Mouse (Mus musculus) C2C12 (cell line): ENCODE results near the gene E2f4. TPM values are rescaled to one million over a fixed set of nuclear protein-coding genes. Genes with fewer than 3 reads are reported as not detected.

Source experiments
- H3K27me3 ChIP-seq: one replicate; pipeline ENCODE4 v1.6.1; 2011; ENCODE audit not compliant: control insufficient read depth, insufficient read depth, insufficient read length
- H3K36me3 ChIP-seq: one replicate; pipeline ENCODE4 v1.6.1; 2011; ENCODE audit not compliant: control insufficient read depth, insufficient read depth
- H3K4me3 ChIP-seq: one replicate; pipeline ENCODE4 v1.5.1; 2011; ENCODE audit warnings: mild to moderate bottlenecking, control low read depth; ENCODE audit not compliant: poor library complexity, insufficient read depth, severe bottlenecking
- H3K79me2 ChIP-seq: one replicate; pipeline ENCODE4 v1.6.1; 2011; ENCODE audit not compliant: control insufficient read depth, insufficient read depth
- H3K79me3 ChIP-seq: one replicate; pipeline ENCODE4 v1.6.1; 2011; ENCODE audit warnings: low read depth, control low read depth
- H3ac ChIP-seq: one replicate; pipeline ENCODE3; 2011; ENCODE audit warnings: low read depth; ENCODE audit not compliant: control insufficient read depth, insufficient read length
- CEBPB ChIP-seq: IDR thresholded peaks from one replicate; pipeline ENCODE4 v1.6.1; 2011; ENCODE audit warnings: low read depth, mild to moderate bottlenecking, control low read depth, moderate library complexity
- CTCF ChIP-seq: IDR thresholded peaks from one replicate; pipeline ENCODE4 v1.5.1; 2011; ENCODE audit not compliant: control insufficient read depth, insufficient read depth, insufficient read length
- FOSL1 ChIP-seq: IDR thresholded peaks from one replicate; pipeline ENCODE4 v1.8.0; 2011; ENCODE audit warnings: mild to moderate bottlenecking, low read length; ENCODE audit not compliant: poor library complexity, insufficient read depth, severe bottlenecking
- MAX ChIP-seq: IDR thresholded peaks from one replicate; pipeline ENCODE4 v1.6.1; 2011; ENCODE audit warnings: mild to moderate bottlenecking, control low read depth
- MYOD1 ChIP-seq: IDR thresholded peaks from one replicate; pipeline ENCODE4 v1.6.1; 2011; ENCODE audit warnings: low read depth; ENCODE audit not compliant: control insufficient read depth, insufficient read length
- MYOG ChIP-seq: IDR thresholded peaks from one replicate; pipeline ENCODE4 v1.6.1; 2011; ENCODE audit not compliant: control insufficient read depth, insufficient read length; ENCODE audit errors: extremely low read depth
- USF1 ChIP-seq: IDR thresholded peaks from one replicate; pipeline ENCODE4 v1.6.1; 2011; ENCODE audit warnings: low read depth, mild to moderate bottlenecking, control low read depth, moderate library complexity
- polyA plus RNA-seq: library from polyadenylated mRNA; unstranded; fragments of >200 nt; fragmentation: generic; extraction: Trizol; gene quantifications from one replicate; pipeline ENCODE4 v1.2.1, GENCODE M21; 2012; ENCODE audit warnings: missing spikeins

E2f4 gene
- polyA plus RNA-seq, 1 experiment: 59.5 TPM

DNA sequence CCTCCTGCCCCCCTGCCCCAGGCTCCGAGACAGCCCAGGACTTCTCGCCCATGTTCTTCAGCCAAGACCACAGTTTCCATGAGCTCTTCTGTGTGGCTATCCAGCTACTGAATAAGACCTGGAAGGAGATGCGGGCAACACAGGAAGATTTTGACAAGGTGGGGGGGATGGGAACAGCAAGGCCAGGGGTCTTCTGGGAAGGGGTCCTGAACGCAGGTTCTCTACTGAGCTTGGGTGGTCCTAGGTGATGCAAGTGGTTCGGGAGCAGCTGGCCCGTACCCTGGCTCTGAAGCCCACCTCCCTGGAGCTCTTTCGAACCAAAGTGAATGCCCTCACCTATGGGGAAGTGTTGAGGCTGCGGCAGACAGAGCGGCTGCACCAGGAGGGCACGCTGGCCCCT lies 11.0 kb downstream of the E2f4 start:
- H3K36me3 ChIP-seq: peaks cover 59% of the 10 kb centered on the region
- TF ChIP-seq MAX: no peak
- TF ChIP-seq CTCF: no peak
- no peak for TF ChIP-seq MYOG
- no peak for TF ChIP-seq FOSL1
- no peak for TF ChIP-seq MYOD1
- TF ChIP-seq CEBPB: no peak
- no peak for TF ChIP-seq USF1

DNA sequence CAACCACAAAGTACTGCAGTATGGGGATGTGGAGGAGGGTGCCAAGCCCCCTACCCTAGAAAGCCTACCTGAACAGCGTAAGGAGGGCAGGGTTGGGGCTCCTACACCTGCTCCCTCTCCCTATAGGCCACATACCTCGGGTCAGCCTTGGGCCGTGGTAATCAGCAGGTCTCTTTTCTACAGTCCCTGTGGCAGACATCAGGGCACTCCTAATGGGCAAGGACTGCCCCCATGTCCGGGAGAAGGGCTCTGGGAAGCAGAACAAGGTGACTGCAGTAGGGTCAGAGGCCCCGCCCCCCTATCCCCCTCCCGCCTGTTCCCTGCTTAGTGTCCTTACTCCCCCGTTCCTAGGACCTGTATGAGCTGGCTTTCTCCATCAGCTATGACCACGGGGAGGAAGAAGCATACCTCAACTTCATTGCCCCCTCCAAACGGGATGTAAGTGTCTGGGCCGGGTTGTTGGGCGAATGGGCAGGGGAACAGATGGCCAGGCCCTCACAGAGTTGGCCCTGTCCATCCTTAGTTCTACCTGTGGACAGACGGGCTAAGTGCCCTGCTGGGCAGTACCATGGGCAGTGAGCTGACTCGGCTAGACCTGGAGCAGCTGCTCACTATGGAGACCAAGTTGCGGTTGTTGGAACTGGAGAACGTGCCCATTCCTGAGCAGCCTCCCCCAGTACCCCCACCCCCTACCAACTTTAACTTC lies 11.8 kb downstream of the E2f4 start:
- TF ChIP-seq CEBPB: no peak
- TF ChIP-seq MYOG: no peak
- no peak for TF ChIP-seq USF1
- no peak for TF ChIP-seq CTCF
- no peak for TF ChIP-seq MYOD1
- no peak for TF ChIP-seq MAX
- TF ChIP-seq FOSL1: no peak
- H3K4me3 ChIP-seq: no peak overlapping the region
- H3ac ChIP-seq: no peak overlapping the region
- peaks cover 54% of the 10 kb centered on the region for H3K36me3 ChIP-seq
- no peaks in the 10 kb centered on the region for H3K27me3 ChIP-seq
- H3K79me2 ChIP-seq: no peaks in the 10 kb centered on the region
- H3K79me3 ChIP-seq: no peaks in the 10 kb centered on the region

More for the DNA sequence above, 11.0 kb downstream of the E2f4 start:
- Histone ChIP-seq H3ac (no peak overlapping the region), H3K79me3 (no peaks in the 10 kb centered on the region), H3K27me3 (no peaks in the 10 kb centered on the region), H3K4me3 (no peak overlapping the region), H3K79me2 (no peaks in the 10 kb centered on the region)

- no peak for TF ChIP-seq USF1
- TF ChIP-seq MYOG: no peak
- TF ChIP-seq CTCF: no peak
- no peak for TF ChIP-seq MYOD1
- TF ChIP-seq FOSL1: no peak
- TF ChIP-seq MAX: no peak
- TF ChIP-seq CEBPB: no peak
- Histone ChIP-seq H3K79me2 (no peaks in the 10 kb centered on the region), H3K27me3 (no peaks in the 10 kb centered on the region), H3K4me3 (no peak overlapping the region), H3K79me3 (no peaks in the 10 kb centered on the region), H3K36me3 (peaks cover 52% of the 10 kb centered on the region), H3ac (no peak overlapping the region)
These were observed 12.7 kb downstream of the E2f4 start for GRCm38 (mm10) chr8:105310118-105310517.

DNA sequence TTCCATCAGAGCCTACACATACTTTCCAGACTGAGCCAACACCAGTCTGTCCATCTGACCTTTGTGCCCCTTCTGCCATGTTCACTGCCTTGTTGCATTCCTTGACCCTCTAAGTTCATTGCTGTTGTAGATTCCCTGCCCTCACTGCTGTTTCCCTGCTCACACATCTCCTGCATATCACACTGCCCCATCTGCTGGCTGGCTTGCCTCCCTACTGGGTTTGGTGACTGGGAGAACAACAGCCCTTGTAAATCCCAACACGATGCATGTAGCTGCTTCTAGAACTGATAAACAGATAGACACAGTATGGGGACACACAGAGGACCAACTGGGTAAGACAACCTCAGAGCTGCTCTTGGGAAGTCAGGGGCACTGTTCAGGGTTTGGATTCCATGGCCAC lies 14.3 kb downstream of the E2f4 start:
- Histone ChIP-seq H3K79me3 (no peaks in the 10 kb centered on the region), H3K79me2 (no peaks in the 10 kb centered on the region), H3K36me3 (peaks cover 54% of the 10 kb centered on the region), H3K27me3 (no peaks in the 10 kb centered on the region), H3K4me3 (no peak overlapping the region), H3ac (no peak overlapping the region)
- TF ChIP-seq FOSL1 (no peak), MYOD1 (no peak), CEBPB (no peak), CTCF (no peak), MAX (no peak)

- no peaks in the 10 kb centered on the region for H3K79me3 ChIP-seq
- TF ChIP-seq CTCF (no peak), MAX (no peak), USF1 (no peak), MYOD1 (no peak), CEBPB (no peak), MYOG (no peak), FOSL1 (no peak)
- no peak overlapping the region for H3ac ChIP-seq
- peaks cover 48% of the 10 kb centered on the region for H3K36me3 ChIP-seq
- H3K27me3 ChIP-seq: no peaks in the 10 kb centered on the region
- no peak overlapping the region for H3K4me3 ChIP-seq
- H3K79me2 ChIP-seq: no peaks in the 10 kb centered on the region
These were observed 15.5 kb downstream of the E2f4 start for GRCm38 (mm10) chr8:105312891-105313481.
